Mouse (Mus musculus) CD4-positive naive resting alpha-beta T cell, adult 76 days (primary cell): Measurements from ENCODE around the gene C5ar2. TPM values are rescaled to one million over a fixed set of nuclear protein-coding genes. Genes with fewer than 3 reads are reported as not detected.

ENCODE experiments used
- total RNA-seq: library from RNA; stranded (reverse); gene quantifications from one replicate; pipeline ENCODE4 v1.2.4, GENCODE M21; 2023

Gene C5ar2
- 0.21 TPM for total RNA-seq

DNA sequence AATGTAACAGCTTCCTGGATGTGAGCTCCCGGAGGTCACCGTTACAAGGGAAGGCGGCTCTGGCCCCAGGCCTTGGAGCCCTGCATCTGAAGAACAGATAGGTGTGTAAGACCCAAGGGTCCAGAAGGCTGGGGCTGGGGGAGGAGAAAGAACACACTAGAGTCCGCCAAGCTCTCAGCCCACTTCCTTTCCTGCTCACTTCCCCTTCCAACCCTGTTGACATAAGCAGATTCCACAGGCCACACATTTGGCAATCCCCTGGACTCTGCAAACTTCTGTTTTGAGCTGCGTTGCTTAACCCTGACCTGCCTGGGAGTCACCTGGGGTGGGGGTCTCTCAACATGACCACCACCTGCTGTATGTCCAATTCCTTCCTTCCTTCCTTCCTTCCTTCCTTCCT is at the start of gene C5ar2:
C5ar2 (minus strand) TSS at position 88 of the 400 bp plus-strand sequence.

DNA sequence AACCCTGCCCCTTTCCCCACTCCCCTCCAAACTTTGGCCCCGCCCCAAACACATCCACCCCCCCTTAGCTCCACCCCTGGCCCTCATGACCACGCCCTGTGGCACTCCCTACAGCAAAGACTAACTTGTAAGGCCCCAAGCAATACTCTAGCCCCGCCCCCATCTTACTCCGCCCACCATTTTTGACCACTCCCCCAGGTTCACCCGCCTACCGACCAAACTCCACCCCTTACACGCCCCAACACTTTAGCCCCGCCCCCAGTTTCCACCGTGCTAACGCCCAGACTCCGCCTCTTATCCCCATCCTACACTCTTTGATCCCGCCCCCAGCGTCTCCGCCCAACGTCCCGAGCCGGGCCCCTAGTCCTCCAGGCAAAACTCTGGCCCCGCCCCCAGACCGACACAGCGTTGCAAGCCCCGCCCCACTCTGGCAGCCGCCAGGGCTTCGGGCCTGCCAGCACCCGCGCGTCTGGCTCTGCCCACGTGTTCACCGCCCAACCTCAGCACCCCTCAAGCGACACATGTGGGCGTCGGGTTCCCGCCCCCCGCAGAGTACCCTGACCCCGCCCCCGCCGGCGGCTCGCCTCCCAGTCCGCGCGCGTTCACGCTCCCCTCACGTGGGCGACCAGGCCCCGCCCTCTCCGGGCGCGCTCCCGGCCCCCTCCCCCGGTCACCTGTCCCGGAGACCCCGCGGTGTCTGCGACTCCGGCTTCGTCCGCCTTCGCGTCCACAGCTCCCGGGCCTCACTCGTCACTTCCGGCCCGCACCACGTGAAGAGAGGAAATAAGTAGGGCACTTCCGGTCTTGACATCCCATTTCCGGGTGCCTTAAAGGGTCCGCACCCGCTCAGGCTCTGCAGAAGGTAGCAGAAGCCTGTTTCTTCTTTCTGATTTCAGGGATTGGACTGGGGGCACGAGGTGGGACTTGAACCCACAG is 42.3 kb upstream of the C5ar2 start, which contains the start of gene Ccdc9:
Ccdc9 (minus strand) TSS at position 770 of the 936 bp plus-strand sequence.

DNA sequence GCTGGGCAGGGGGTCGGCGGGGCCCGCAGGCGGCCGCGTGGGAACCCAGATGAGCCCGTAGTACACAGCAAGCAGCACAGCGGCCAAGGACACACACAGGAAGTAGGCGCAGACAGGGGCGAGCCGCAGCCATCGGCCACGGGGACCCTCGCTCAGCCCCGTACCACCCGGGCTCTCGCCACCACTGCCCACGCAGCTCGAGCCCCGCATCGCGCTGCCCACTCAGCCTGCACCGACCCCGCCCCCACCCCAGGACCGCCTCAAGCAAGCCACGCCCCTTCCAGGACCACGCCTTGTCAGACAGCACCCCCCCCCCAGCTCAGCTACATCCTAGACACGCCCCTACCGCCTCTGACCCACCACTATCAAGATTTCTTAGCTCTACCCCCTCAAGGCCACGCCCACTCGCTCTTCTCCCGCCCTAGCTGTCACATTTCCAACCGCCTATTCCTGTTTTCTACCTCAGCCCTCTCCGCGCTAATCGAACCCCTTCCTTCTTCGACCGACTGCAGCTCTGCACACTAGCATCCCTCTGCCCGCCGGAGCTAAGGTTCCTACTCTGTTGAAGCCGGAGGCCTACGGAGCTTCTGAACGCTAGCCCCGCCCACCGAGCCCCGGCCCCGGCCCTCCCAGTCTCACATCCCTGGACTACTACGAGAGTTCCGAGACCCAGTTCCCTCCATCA is 29.3 kb upstream of the C5ar2 start, which contains the start of gene Inafm1:
Inafm1 (minus strand) TSS at position 537 of the 685 bp plus-strand sequence.

DNA sequence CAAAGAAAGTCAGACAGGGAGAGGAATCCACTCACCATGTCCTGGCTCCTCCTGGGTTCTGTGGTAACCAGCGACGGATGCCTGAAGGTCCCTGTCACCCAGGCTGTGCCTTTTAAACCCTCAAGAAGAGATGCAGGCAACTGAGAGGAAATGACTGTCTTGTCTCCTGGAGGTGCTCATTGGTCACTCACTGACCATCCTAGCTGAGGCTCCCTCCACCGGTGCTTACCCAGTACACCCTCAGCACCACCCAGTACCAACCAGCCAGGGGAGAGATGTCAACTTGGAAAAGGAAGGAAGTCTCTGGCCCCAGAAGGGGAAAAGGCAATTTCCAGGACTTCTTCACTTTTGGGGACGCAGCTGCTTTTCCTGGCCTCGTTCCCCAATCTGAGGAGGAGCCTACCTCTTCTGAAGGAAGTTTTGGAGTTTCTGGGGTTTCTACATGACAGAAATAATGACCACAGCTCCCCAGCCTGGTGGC is 15.2 kb upstream of the C5ar2 start, which contains the start of gene C5ar1:
C5ar1 (minus strand) TSS at position 431 of the 481 bp plus-strand sequence.

DNA sequence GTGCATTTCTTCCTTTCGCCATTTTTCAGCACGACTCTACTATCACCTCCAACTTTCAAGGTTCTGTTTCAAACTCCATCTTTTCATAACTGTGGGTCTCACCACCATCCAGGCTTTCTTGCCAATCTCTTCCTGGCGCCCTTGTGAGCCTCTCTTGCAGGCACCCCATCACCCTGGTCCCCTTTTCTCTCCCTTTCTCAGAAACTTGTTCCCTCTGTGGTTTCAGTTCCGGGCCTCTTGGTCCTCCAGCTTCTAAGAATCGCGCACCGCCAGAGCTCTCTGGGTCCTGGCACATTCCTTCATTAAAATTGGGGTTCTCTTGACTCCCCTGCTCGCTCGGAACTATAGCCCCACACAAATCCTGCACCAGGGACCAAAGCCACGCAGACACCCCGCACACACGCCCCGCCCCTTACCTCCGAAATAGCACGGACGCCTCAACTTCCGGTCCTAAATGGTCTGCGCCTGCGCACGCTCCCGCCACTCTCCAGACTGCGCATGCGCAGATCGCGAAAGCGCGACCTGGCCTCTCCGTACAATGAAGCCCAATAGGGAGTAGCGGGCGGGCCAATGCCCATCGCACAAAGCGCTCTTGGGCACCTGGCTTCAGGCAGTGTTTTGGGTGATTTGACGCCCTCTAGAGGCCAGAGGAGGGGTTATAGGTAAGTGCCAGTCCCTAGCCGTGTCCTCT is 22.2 kb downstream of the C5ar2 start, which contains the start of gene Dhx34:
Dhx34 (minus strand) TSS at position 456 of the 691 bp plus-strand sequence.

Other genes starting within 250 kb of the C5ar2 start
- 65.3 TPM for gene Bicra, start 196.2 kb downstream of the C5ar2 start, total RNA-seq
- not detected for gene Zfp541, start 182.3 kb downstream of the C5ar2 start, total RNA-seq
- 305 TPM for gene Napa, start 145.7 kb downstream of the C5ar2 start, total RNA-seq
- 33.2 TPM for gene Kptn, start 124.3 kb downstream of the C5ar2 start, total RNA-seq
- gene Slc8a2, start 114.3 kb downstream of the C5ar2 start, total RNA-seq: 0.12 TPM
- gene Meis3, start 69.1 kb downstream of the C5ar2 start, total RNA-seq: 45.9 TPM
- gene Dhx34, start 22.1 kb downstream of the C5ar2 start, total RNA-seq: 20.5 TPM
- 1.1 TPM for gene C5ar1, start 15.4 kb upstream of the C5ar2 start, total RNA-seq
- gene Inafm1, start 29.5 kb upstream of the C5ar2 start, total RNA-seq: 40.5 TPM
- 373 TPM for gene Ccdc9, start 42.6 kb upstream of the C5ar2 start, total RNA-seq
- 93.4 TPM for gene Bbc3, start 64.2 kb upstream of the C5ar2 start, total RNA-seq
- 59.0 TPM for gene Sae1, start 143.7 kb upstream of the C5ar2 start, total RNA-seq
- gene Zc3h4, start 156.8 kb upstream of the C5ar2 start, total RNA-seq: 87.5 TPM
- 35.0 TPM for gene Tmem160, start 208.6 kb upstream of the C5ar2 start, total RNA-seq
- not detected for gene Npas1, start 233.6 kb upstream of the C5ar2 start, total RNA-seq